Mouse (Mus musculus) lung, adult 2 months (tissue): ENCODE data around the gene Slc12a5.

Experiments used
- CTCF ChIP-seq: fragments of 200-500 bp; IDR thresholded peaks from 2 replicates; pipeline ENCODE4 v1.5.1; 2011; ENCODE audit warnings: mild to moderate bottlenecking, low read length, control low read depth; ENCODE audit not compliant: insufficient read depth
- POLR2A ChIP-seq: fragments of 200-500 bp; IDR thresholded peaks from 2 replicates; pipeline ENCODE4 v1.6.1; 2011; ENCODE audit warnings: low read depth, mild to moderate bottlenecking, control low read depth, low read length, borderline replicate concordance; ENCODE audit errors: extremely low read depth

DNA sequence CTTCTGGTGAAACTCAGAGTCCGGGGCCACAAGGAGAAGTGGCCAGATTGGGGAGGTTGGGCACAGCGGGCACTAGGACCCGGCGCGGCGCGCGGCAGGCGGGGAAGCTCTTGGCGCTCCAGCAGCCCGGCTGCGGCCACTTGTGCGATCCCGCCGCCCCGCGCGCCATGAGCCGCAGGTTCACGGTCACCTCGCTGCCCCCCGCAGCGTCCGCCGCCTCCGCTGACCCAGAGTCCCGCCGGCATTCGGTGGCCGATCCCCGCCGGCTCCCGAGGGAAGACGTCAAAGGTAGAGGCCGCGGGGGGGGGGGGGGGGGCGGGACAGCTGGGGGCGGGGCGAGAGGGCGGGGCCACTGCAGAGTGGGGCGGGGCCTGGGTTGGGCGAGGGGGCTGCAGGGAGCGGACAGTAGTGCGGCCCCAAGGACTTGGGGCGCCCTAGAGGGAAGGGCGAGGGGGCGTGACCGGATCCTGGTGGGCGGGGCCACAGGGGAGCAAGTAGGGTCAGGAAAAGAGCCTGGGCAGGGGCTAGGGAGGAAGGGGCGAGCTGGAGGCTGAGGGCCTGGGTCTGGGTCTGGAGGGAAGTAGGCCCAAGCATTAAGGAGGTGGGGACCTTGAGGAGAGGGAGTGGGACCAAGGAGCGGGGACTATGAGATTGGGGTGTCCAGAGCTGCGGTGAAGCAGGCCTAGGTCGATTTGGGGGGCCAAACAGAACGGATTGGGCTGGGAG, at the start of gene Slc12a5:
- TF ChIP-seq CTCF (no peak), POLR2A (no peak)
